Mouse (Mus musculus) layer of hippocampus, adult 8-10 months (tissue): Measurements from ENCODE around the gene Uqcrq. TPM values are rescaled to one million over a fixed set of nuclear protein-coding genes. Genes with fewer than 3 reads are reported as not detected.

ENCODE experiments used
- DNase-seq, 2 experiments: peaks; one replicate each; pipeline ENCODE4 v3.0.0; 2022; ENCODE audit warnings: low spot score in 2 of 2
- microRNA-seq, 2 experiments: library from miRNA; unstranded; fragments of <30 nt; microRNA quantifications; one replicate each; pipeline ENCODE4 v1.2.0; 2022
- total RNA-seq, 4 experiments: library from RNA; stranded (reverse); gene quantifications; 2 replicates each; pipeline ENCODE4 v1.2.4; 2022

Gene Uqcrq
- total RNA-seq, 4 experiments from 2014 or later: 374 to 418 (median 397) TPM

DNA sequence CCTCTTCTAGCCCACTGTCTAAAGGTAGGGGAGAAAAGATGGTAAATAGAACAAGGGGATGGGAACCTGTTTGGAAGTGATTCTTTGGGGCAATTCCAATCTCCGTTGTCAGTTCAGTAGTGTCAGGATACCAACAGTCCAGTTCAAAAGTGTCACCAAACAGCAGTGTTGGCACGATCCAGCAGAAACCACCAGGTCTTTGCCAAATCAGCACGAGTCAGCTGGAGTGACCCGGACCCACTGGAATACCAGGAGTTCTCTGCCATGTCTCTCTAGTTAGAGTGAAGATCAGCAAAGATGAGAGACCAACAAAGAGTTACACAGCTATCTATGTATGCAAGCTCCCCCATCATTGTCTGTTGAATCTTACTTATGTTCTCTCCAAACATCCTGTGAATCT, 16.8 kb downstream of the Uqcrq start:
- DNase-seq: no peak

DNA sequence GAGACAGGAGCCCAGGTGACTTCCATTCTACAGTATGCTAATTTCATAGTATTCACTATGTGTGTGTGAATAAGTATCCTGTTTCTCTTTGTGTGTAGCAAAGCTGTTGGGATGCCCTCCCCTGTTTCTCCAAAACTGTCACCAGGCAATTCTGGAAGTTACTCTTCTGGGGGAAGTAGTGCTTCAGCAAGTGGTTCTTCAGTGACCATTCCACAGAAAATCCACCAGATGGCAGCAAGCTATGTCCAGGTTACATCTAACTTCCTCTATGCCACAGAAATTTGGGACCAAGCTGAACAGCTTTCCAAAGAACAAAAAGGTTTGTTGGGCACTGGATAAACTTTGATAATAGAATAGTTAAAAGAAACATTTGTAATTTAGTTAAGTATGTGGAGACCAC, 18.9 kb downstream of the Uqcrq start:
- no peak for DNase-seq

DNA sequence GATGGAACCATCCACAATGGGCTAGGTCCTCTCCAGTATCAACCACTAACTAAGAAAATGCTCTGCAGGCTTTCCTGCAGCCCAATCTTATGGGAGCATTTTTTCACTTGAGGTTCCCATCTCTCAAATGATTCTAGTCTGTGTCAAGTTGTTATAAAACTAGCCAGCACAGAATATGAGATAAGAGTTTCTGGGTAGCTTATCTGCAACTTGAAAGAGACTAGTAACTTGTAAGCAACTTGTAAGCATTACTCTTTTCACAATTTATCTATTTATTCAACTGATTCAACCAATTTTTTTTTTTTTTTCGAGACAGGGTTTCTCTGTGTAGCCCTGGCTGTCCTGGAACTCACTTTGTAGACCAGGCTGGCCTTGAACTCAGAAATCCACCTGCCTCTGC, 27.0 kb downstream of the Uqcrq start:
- no peak for DNase-seq

DNA sequence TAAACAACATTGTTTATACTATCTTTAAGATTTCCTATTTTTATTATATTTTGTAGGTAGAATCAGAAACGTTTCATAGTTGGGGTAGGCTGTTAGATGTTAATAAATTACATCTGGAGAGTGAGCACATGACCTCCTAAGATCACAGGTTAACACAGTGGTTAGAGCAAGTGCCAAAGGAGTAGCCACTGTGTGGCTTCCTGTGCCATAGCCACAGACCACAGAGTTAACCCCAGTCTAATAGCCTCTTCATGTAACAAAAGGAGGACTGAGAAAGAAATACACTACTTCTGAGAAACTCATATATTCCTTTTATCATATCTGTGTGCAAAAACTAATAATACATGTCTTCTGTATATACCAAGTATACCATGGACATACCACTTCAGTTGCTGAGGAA, 36.8 kb downstream of the Uqcrq start:
- no peak for DNase-seq

DNA sequence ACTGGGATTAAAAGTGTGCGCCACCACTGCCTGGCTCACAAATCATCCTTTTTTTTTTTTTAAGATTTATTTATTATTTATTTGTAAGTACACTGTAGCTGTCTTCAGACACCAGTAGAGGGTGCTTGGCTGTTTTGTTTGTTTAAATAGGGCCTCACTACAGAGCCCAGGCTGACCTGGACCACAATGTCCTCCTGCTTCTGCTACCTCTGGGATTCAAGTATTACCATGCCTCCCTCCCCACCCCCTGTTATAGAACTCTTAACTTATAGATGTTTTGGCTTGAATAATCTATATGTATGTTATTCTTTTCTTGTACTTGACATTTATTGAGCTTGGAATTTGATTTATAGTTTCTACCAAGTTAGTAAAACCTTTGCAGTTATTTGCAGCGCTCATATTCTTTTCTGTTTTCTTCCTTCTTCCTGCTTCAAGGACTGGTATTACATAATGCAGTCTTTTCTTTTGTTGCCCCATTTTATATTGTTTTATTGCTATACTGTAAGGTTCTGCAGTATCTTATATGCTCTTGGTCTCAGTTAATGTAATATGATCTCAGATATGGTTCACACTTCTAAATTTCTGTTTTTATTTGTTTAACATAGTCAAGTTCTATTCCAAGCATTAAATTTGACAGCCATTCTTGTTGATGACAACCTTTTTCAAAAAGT, 46.7 kb downstream of the Uqcrq start:
- no peak for DNase-seq

DNA sequence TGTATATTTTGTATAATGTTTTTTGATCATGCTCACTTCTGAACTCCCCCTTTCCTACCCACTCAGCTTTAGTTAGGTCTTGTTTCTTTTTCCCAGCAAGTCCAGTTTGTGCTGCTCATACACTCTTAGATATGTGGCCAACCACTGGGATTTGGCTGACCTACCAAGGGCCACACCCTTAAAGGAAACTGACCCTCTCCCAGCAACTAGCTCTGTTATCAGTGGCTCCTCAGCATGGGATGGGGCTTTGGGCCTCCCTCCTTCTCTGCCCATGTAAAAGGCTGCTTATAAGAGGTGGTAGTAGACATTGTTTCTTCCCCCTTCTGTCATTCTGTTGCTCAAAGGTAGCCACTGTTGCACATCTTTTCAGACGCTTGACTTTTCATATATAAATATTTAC, 51.7 kb downstream of the Uqcrq start:
- DNase-seq: no peak

Small RNAs within 50 kb of the gene (microRNA-seq; reads per million reads assigned to microRNA genes)
- gene Mir6920: 0 to 0.25 reads per million in 2 experiments

Other genes with a start within 250 kb of the Uqcrq start
- gene Hspa4, start 130.4 kb downstream of the Uqcrq start, total RNA-seq: 100 to 1,000 TPM; 148 to 190 (median 168) TPM
- gene Zcchc10, start 106.2 kb downstream of the Uqcrq start, total RNA-seq: 10 to 100 TPM in 2 of 4 experiments, 1 to 10 TPM in 2; 9.6 to 17.5 (median 11.0) TPM
- gene Aff4, start 80.0 kb downstream of the Uqcrq start, total RNA-seq: 100 to 1,000 TPM; 195 to 259 (median 219) TPM
- gene Leap2, start 7.7 kb downstream of the Uqcrq start, total RNA-seq: not detected
- under 1 TPM; 0.69 to 0.96 (median 0.93) TPM for gene Gdf9, start 192 bp upstream of the Uqcrq start, total RNA-seq
- gene Gm10447, start 26.3 kb upstream of the Uqcrq start, total RNA-seq: under 1 TPM; 0.12 to 0.33 (median 0.17) TPM
- gene Shroom1, start 26.4 kb upstream of the Uqcrq start, total RNA-seq: 1 to 10 TPM; 4.7 to 5.9 (median 5.1) TPM
- under 1 TPM in 1 of 4 experiments, not detected in 3; 0.69 TPM for gene Gm9837, start 39.6 kb upstream of the Uqcrq start, total RNA-seq
- 1 to 10 TPM; 1.8 to 4.9 (median 2.8) TPM for gene Gm9945, start 49.3 kb upstream of the Uqcrq start, total RNA-seq
- gene Sowaha, start 49.4 kb upstream of the Uqcrq start, total RNA-seq: 100 to 1,000 TPM in 2 of 4 experiments, 10 to 100 TPM in 2; 91.6 to 119 (median 104) TPM
- 100 to 1,000 TPM; 248 to 260 (median 255) TPM for gene Sept8, start 88.4 kb upstream of the Uqcrq start, total RNA-seq
- 100 to 1,000 TPM; 115 to 156 (median 130) TPM for gene Kif3a, start 136.5 kb upstream of the Uqcrq start, total RNA-seq
- not detected for gene Il4, start 187.8 kb upstream of the Uqcrq start, total RNA-seq
- not detected for gene Il13, start 203.9 kb upstream of the Uqcrq start, total RNA-seq